Mouse (Mus musculus): ENCODE data around the gene 2010111I01Rik. TPM values are rescaled to one million over a fixed set of nuclear protein-coding genes. Genes with fewer than 3 reads are reported as not detected.

The 2010111I01Rik gene
- polyA plus RNA-seq, 1 experiment = 117 TPM

- Histone ChIP-seq H3K4me1 (ENCODE audit: control insufficient read depth, insufficient read depth, low read length) (no peaks in the 10 kb centered on the region; the same call in 1 of the 2 replicates), H3K27ac (ENCODE audit: insufficient read depth, low read length) (no peak overlapping the region), H3K4me3 (ENCODE audit: insufficient read depth, low read length) (no peak overlapping the region)
- TF ChIP-seq CTCF (IDR thresholded peaks at IDR 0.05; ENCODE audit: extremely low read depth, insufficient read depth, low read length) (no peak), POLR2A (IDR thresholded peaks at IDR 0.05; ENCODE audit: extremely low read depth, insufficient read depth, low read length) (no peak)
Measured at GRCm38 (mm10) chr13:63236159-63236893, 271.6 kb downstream of the 2010111I01Rik start.

- no peak overlapping the region for H3K4me3 ChIP-seq (ENCODE audit: insufficient read depth, low read length)
Measured at GRCm38 (mm10) chr13:63238045-63238444, 273.4 kb downstream of the 2010111I01Rik start.

GRCm38 (mm10) chr13:63239301-63239804 is 274.7 kb downstream of the 2010111I01Rik start:
- no peak for TF ChIP-seq CTCF (IDR thresholded peaks at IDR 0.05; ENCODE audit: extremely low read depth, insufficient read depth, low read length)
- no peak for TF ChIP-seq POLR2A (IDR thresholded peaks at IDR 0.05; ENCODE audit: extremely low read depth, insufficient read depth, low read length)
- H3K27ac ChIP-seq (ENCODE audit: insufficient read depth, low read length) = peak overlapping the region; percentile 31
- peaks cover 4% of the 10 kb centered on the region; the same call in 1 of the 2 replicates for H3K4me1 ChIP-seq (ENCODE audit: control insufficient read depth, insufficient read depth, low read length)
- peak overlapping the region; percentile 90 for H3K4me3 ChIP-seq (ENCODE audit: insufficient read depth, low read length)

More at GRCm38 (mm10) chr13:63238045-63238444, 273.4 kb downstream of the 2010111I01Rik start:
- TF ChIP-seq CTCF (IDR thresholded peaks at IDR 0.05; ENCODE audit: extremely low read depth, insufficient read depth, low read length) (no peak), POLR2A (IDR thresholded peaks at IDR 0.05; ENCODE audit: extremely low read depth, insufficient read depth, low read length) (no peak)
- no peak overlapping the region for H3K27ac ChIP-seq (ENCODE audit: insufficient read depth, low read length)
- H3K4me1 ChIP-seq (ENCODE audit: control insufficient read depth, insufficient read depth, low read length) = peaks cover 3% of the 10 kb centered on the region; the same call in 1 of the 2 replicates

- H3K4me1 ChIP-seq (ENCODE audit: control insufficient read depth, insufficient read depth, low read length) = peaks cover 4% of the 10 kb centered on the region; the same call in 1 of the 2 replicates
- H3K4me3 ChIP-seq (ENCODE audit: insufficient read depth, low read length) = peak overlapping the region; percentile 90
- TF ChIP-seq CTCF (IDR thresholded peaks at IDR 0.05; ENCODE audit: extremely low read depth, insufficient read depth, low read length) = no peak
- peak; percentile 50; the same call in 1 of the 2 replicates for TF ChIP-seq POLR2A (IDR thresholded peaks at IDR 0.05; ENCODE audit: extremely low read depth, insufficient read depth, low read length)
- H3K27ac ChIP-seq (ENCODE audit: insufficient read depth, low read length) = peak overlapping the region; percentile 98
Measured at GRCm38 (mm10) chr13:63239877-63240671, 275.4 kb downstream of the 2010111I01Rik start.

GRCm38 (mm10) chr13:63240835-63241234 is 276.1 kb downstream of the 2010111I01Rik start:
- Histone ChIP-seq H3K4me3 (ENCODE audit: insufficient read depth, low read length) (peak overlapping the region; percentile 90), H3K27ac (ENCODE audit: insufficient read depth, low read length) (no peak overlapping the region), H3K4me1 (ENCODE audit: control insufficient read depth, insufficient read depth, low read length) (peaks cover 4% of the 10 kb centered on the region; the same call in 1 of the 2 replicates)
- no peak for TF ChIP-seq CTCF (IDR thresholded peaks at IDR 0.05; ENCODE audit: extremely low read depth, insufficient read depth, low read length)
- 0 out of 2 replicates have a peak, but pooled peaks have one; percentile 27 for TF ChIP-seq POLR2A (IDR thresholded peaks at IDR 0.05; ENCODE audit: extremely low read depth, insufficient read depth, low read length)

GRCm38 (mm10) chr13:63241665-63242064 is 277.0 kb downstream of the 2010111I01Rik start:
- H3K27ac ChIP-seq (ENCODE audit: insufficient read depth, low read length) = no peak overlapping the region
- H3K4me3 ChIP-seq (ENCODE audit: insufficient read depth, low read length) = peak overlapping the region; percentile 90
- H3K4me1 ChIP-seq (ENCODE audit: control insufficient read depth, insufficient read depth, low read length) = peaks cover 6% of the 10 kb centered on the region
- TF ChIP-seq POLR2A (IDR thresholded peaks at IDR 0.05; ENCODE audit: extremely low read depth, insufficient read depth, low read length) = no peak
- no peak for TF ChIP-seq CTCF (IDR thresholded peaks at IDR 0.05; ENCODE audit: extremely low read depth, insufficient read depth, low read length)

GRCm38 (mm10) chr13:63242401-63243192 is 277.9 kb downstream of the 2010111I01Rik start:
- TF ChIP-seq POLR2A (IDR thresholded peaks at IDR 0.05; ENCODE audit: extremely low read depth, insufficient read depth, low read length) = no peak
- no peak for TF ChIP-seq CTCF (IDR thresholded peaks at IDR 0.05; ENCODE audit: extremely low read depth, insufficient read depth, low read length)
- Histone ChIP-seq H3K4me3 (ENCODE audit: insufficient read depth, low read length) (peak overlapping the region; percentile 90), H3K4me1 (ENCODE audit: control insufficient read depth, insufficient read depth, low read length) (peaks cover 7% of the 10 kb centered on the region), H3K27ac (ENCODE audit: insufficient read depth, low read length) (peak overlapping the region; percentile 38)

GRCm38 (mm10) chr13:63243586-63243985 is 278.9 kb downstream of the 2010111I01Rik start:
- TF ChIP-seq CTCF (IDR thresholded peaks at IDR 0.05; ENCODE audit: extremely low read depth, insufficient read depth, low read length) (no peak), POLR2A (IDR thresholded peaks at IDR 0.05; ENCODE audit: extremely low read depth, insufficient read depth, low read length) (no peak)
- peaks cover 7% of the 10 kb centered on the region for H3K4me1 ChIP-seq (ENCODE audit: control insufficient read depth, insufficient read depth, low read length)
- H3K27ac ChIP-seq (ENCODE audit: insufficient read depth, low read length) = no peak overlapping the region
- peak overlapping the region; percentile 21 for H3K4me3 ChIP-seq (ENCODE audit: insufficient read depth, low read length)
